Mouse (Mus musculus) limb, embryonic 11.5 days (tissue): ENCODE data around the gene Myt1. TPM values are rescaled to one million over a fixed set of nuclear protein-coding genes. Genes with fewer than 3 reads are reported as not detected.

Experiments used
- ATAC-seq: fragments of 200-750 bp; cut with Nextera tagmentation; 2 replicates; pipeline ENCODE4 v1.8.0; 2017; ENCODE audit warnings: low read depth; ENCODE audit not compliant: insufficient number of reproducible peaks, low FRiP score, low TSS enrichment
- DNase-seq: peaks from one replicate; pipeline ENCODE4 v3.0.0-alpha.2; 2015; ENCODE audit warnings: low spot score
- H3K27ac ChIP-seq: fragments of 300-500 bp; sonication (generic); replicated peaks from 2 replicates; pipeline ENCODE4 v1.5.1; 2014; ENCODE audit warnings: low read depth, mild to moderate bottlenecking, low read length
- H3K27me3 ChIP-seq: fragments of 300-500 bp; sonication (generic); 2 replicates; pipeline ENCODE4 v1.6.1; 2014; ENCODE audit warnings: mild to moderate bottlenecking, low read length, mixed read lengths; ENCODE audit not compliant: control insufficient read depth, insufficient read depth
- H3K36me3 ChIP-seq: fragments of 300-500 bp; sonication (generic); 2 replicates; pipeline ENCODE4 v1.6.1; 2014; ENCODE audit warnings: mild to moderate bottlenecking, low read length, moderate library complexity, mixed read lengths; ENCODE audit not compliant: control insufficient read depth, insufficient read depth
- H3K4me1 ChIP-seq: fragments of 300-500 bp; sonication (generic); 2 replicates; pipeline ENCODE4 v1.6.1; 2014; ENCODE audit warnings: low read length, mixed read lengths; ENCODE audit not compliant: control insufficient read depth, insufficient read depth
- H3K4me2 ChIP-seq: fragments of 300-500 bp; sonication (generic); 2 replicates; pipeline ENCODE4 v1.6.1; 2014; ENCODE audit warnings: low read depth, mild to moderate bottlenecking, moderate library complexity; ENCODE audit not compliant: severe bottlenecking
- H3K4me3 ChIP-seq: fragments of 300-500 bp; sonication (generic); 2 replicates; pipeline ENCODE4 v1.5.1; 2014; ENCODE audit warnings: low read depth, low read length
- H3K9ac ChIP-seq: fragments of 300-500 bp; sonication (generic); 2 replicates; pipeline ENCODE4 v1.6.1; 2014; ENCODE audit warnings: mild to moderate bottlenecking, low read length
- H3K9me3 ChIP-seq: fragments of 300-500 bp; sonication (generic); 2 replicates; pipeline ENCODE4 v1.6.1; 2016; ENCODE audit warnings: low read length; ENCODE audit not compliant: control insufficient read depth
- WGBS: fragments of 180-500 bp; shearing (Covaris S2); extraction: QIAGEN DNeasy Blood & Tissue Kit; methylation state at CpG from one replicate; pipeline ENCODE4 v1.1.7; 2014; 5-methylcytosine and 5-hydroxymethylcytosine counted together
- polyA plus RNA-seq: library from polyadenylated mRNA; unstranded; fragments of >200 nt; fragmentation: Nextera tagmentation; extraction: Ambion mirVana; gene quantifications from 2 replicates; pipeline ENCODE4 v1.2.1, GENCODE M21; 2014

Gene Myt1
- polyA plus RNA-seq, 1 experiment from 2014 or later = 0.08 TPM

DNA sequence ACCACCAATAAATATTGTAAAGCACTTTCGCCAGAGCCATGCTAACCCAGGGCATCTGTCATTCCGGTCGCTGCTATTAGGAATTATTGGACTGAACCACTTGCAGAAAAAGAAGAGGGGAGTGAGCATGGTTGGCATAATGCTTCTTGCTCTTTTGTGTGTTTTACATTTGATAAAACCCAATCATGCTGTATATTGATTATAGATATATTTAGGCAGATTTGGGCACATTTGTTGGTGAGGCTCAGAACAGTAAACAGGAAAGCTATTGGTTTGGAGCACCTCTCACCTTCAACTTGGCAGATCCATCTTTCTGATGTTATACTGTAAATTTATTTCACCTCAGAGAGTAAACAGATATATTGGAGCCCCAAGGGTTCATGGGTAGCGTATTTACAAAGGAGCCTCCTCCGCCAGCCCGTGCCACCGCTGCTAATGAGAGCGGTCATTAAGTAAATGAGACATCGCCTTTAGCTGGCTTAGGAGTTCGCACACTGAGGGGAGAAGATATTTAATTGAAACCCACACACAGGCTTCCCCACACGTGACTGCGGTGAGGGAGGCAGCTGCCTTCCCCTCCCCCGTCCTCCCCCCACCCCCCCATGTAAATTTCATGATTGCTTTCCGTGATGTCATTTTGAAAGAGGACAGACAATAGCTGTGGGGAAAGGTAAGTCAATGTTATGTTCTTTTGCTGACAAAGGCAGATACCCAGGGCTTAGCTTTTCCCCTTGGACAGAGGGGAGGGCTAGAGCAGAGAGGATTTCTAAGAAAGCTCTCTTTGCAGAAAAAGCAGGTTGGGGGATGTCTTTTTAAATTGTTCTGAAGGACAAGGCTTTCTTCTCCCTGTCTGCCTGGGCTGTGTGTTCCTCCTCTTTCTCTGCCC is 3.8 kb downstream of the Myt1 start:
- Histone ChIP-seq H3K36me3 (no peaks in the 10 kb centered on the region), H3K9me3 (no peaks in the 10 kb centered on the region), H3K27ac (no peak overlapping the region), H3K4me1 (0 out of 2 replicates have a peak, but pooled peaks cover 3% of the 10 kb centered on the region), H3K4me3 (no peak overlapping the region), H3K27me3 (no peaks in the 10 kb centered on the region), H3K9ac (no peak overlapping the region), H3K4me2 (no peak overlapping the region)
- ATAC-seq (no peak), DNase-seq (no peak)
- 54% methylated on average over 14 of the region's 14 CpGs for WGBS

DNA sequence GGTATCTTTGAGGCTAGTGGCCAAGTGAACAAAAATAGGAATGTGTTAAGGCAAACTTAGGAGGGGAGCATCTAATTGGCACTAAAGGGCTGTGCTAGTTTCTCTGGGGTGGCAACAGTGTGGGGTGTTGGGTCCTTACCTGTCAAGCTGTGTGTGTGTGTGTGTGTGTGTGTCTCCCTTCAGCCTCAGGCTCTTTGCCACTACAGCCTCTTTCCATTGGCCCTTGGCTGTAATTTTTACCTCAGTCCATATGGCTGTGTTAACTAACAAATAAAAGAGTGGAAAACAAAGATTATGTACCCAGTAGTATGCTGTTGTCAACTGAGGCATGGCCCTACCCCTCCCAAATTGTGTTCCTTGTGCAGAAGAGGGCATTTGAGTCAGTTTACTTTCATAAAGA is 5.3 kb downstream of the Myt1 start:
- H3K4me2 ChIP-seq = no peak overlapping the region
- H3K4me3 ChIP-seq = no peak overlapping the region
- no peaks in the 10 kb centered on the region for H3K9me3 ChIP-seq
- no peaks in the 10 kb centered on the region for H3K36me3 ChIP-seq
- DNase-seq = no peak
- H3K27ac ChIP-seq = no peak overlapping the region
- no peak for ATAC-seq
- H3K9ac ChIP-seq = no peak overlapping the region
- H3K4me1 ChIP-seq = 0 out of 2 replicates have a peak, but pooled peaks cover 3% of the 10 kb centered on the region
- H3K27me3 ChIP-seq = no peaks in the 10 kb centered on the region

DNA sequence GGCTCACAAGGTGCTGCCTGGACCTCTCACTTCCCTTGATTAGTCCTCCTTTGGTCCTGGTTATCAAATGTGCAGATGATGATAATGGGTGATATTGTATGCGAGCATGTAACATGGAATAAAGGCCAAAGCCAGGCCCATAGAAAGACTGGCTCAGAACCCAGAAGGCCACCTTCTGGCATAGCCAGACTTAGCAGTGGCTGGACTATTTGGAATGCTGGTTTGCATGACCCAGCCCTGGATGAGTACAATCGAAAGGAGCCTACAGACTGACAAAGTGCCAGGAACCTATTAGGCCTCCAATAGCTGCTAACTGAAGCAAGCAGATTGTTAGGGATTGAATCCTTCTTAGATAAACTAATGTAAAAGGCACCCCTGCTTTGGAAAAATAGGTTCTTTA is 6.3 kb downstream of the Myt1 start:
- 91% methylated on average over 2 of the region's 2 CpGs for WGBS
- DNase-seq (no peak), ATAC-seq (no peak)
- H3K9me3 ChIP-seq = no peaks in the 10 kb centered on the region
- no peaks in the 10 kb centered on the region for H3K36me3 ChIP-seq
- H3K4me3 ChIP-seq = no peak overlapping the region
- no peak overlapping the region for H3K27ac ChIP-seq
- no peaks in the 10 kb centered on the region for H3K27me3 ChIP-seq
- no peak overlapping the region for H3K9ac ChIP-seq
- H3K4me1 ChIP-seq = no peaks in the 10 kb centered on the region
- no peak overlapping the region for H3K4me2 ChIP-seq

DNA sequence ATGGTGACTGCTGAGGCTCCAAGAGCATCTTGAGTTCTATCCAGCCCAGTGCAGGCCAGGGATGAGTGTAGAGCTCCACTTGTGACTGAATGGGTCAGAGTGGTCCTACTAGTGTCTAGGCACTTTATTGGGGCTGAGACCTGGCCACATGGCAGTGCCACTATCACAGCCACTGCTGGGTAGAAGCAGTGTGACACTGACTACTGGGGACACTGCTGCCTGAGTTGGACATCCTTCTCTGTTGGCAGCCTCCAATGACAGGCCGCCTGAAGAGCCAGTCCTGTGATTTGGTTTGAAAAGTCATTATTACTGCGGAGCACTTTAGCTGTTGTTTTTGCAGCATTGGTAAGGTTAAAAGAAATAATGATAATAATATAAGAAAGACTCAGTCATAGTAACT is 10.1 kb downstream of the Myt1 start:
- no peaks in the 10 kb centered on the region for H3K4me1 ChIP-seq
- 75% methylated on average over 2 of the region's 2 CpGs for WGBS

DNA sequence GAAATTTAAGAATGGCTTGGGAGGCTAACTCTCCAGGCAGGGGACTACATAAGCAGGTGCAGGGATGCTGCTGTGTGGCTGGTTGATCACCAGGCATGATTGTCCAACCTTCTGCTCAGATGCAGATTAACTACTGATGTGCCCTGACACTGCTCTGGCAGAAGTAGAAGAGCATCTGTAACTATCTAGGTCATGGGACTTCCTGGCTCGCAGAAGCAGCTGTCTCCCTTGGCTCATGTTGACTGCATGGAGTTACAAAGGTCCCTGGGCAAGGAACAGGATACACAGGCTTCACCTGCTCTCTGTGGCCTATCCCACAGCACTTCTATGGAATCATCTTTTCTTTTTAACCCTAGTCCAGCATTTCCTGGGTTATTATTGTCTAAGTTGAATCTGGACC is 12.7 kb downstream of the Myt1 start:
- Histone ChIP-seq H3K9ac (no peak overlapping the region), H3K4me1 (no peaks in the 10 kb centered on the region), H3K4me2 (no peak overlapping the region), H3K4me3 (no peak overlapping the region), H3K27me3 (no peaks in the 10 kb centered on the region), H3K36me3 (no peaks in the 10 kb centered on the region), H3K9me3 (no peaks in the 10 kb centered on the region), H3K27ac (no peak overlapping the region)
- 84% methylated on average over 1 of the region's 1 CpGs for WGBS
- DNase-seq (no peak), ATAC-seq (no peak)

More for the DNA sequence above, 10.1 kb downstream of the Myt1 start:
- DNase-seq (no peak), ATAC-seq (no peak)
- H3K36me3 ChIP-seq = no peaks in the 10 kb centered on the region
- H3K27ac ChIP-seq = no peak overlapping the region
- H3K4me3 ChIP-seq = no peak overlapping the region
- H3K4me2 ChIP-seq = no peak overlapping the region
- H3K9me3 ChIP-seq = no peaks in the 10 kb centered on the region
- no peak overlapping the region for H3K9ac ChIP-seq
- no peaks in the 10 kb centered on the region for H3K27me3 ChIP-seq

DNA sequence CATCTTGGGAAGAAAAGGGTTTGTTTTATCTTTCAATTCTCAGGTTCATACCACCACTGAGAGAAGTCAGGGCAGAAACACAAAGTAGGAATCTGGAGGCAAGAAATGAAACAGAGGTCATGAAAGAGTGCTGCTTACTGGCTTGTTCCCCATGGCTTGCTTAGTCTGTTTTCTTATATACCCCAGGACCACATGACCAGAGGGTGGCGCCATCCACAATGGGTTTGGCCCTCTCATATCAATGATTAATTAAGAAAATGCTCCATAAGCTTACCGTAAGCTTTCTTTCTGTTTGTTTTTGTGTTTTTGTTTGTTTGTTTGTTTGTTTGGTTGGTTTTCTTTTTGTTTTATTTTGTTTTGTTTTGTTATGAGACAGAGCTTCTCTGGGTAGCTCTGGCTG is 14.6 kb downstream of the Myt1 start:
- H3K36me3 ChIP-seq = no peaks in the 10 kb centered on the region
- H3K4me1 ChIP-seq = no peaks in the 10 kb centered on the region
- no peaks in the 10 kb centered on the region for H3K27me3 ChIP-seq
- no peak overlapping the region for H3K4me2 ChIP-seq
- 52% methylated on average over 2 of the region's 2 CpGs for WGBS
- no peaks in the 10 kb centered on the region for H3K9me3 ChIP-seq
- no peak overlapping the region for H3K9ac ChIP-seq
- H3K27ac ChIP-seq = no peak overlapping the region
- no peak for ATAC-seq
- no peak overlapping the region for H3K4me3 ChIP-seq
- no peak for DNase-seq

DNA sequence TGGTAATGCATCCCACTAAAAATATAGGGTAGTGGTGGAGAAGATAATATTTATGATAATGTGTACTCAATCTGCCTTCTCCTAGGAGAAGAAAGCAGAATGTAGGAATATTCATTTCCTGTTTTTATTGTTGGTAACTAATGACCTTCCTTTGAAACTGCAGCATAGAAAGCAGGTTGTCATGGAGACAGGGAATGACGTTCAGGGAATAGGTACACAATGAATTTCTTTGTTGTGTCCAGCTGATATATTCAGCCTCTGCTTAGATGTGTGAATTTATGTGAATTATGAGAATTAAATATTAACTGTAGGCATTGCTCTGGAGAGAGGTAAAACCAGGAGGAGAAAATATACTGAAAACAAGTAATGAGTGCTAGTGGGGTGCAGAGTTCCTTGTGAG is 18.3 kb downstream of the Myt1 start:
- WGBS = 46% methylated on average over 1 of the region's 1 CpGs
- H3K4me2 ChIP-seq = no peak overlapping the region
- H3K4me1 ChIP-seq = no peaks in the 10 kb centered on the region
- H3K27ac ChIP-seq = no peak overlapping the region
- H3K36me3 ChIP-seq = no peaks in the 10 kb centered on the region
- no peaks in the 10 kb centered on the region for H3K27me3 ChIP-seq
- DNase-seq = no peak
- no peak overlapping the region for H3K9ac ChIP-seq
- no peaks in the 10 kb centered on the region for H3K9me3 ChIP-seq
- ATAC-seq = no peak
- no peak overlapping the region for H3K4me3 ChIP-seq

DNA sequence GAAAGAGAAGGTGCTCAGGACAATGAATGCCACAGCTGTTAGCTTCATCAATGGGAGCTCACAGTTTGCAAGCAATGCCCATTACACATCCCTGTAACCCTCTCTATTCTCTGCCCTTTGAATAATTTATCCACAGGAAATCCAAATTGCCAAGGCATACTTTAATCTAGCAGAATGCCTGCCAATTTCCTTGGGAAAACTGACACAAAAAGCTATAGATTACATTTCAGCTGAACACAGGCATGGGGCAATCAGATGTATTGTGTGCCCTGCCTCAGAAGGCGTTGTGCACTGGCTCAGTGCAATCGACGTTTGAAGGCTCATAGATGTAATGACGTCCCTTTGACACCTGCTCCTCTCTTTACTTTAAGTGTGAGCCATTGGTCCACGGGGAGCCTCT is 24.7 kb downstream of the Myt1 start:
- H3K9ac ChIP-seq = no peak overlapping the region
- DNase-seq (no peak), ATAC-seq (no peak)
- H3K4me3 ChIP-seq = no peak overlapping the region
- H3K9me3 ChIP-seq = no peaks in the 10 kb centered on the region
- H3K27me3 ChIP-seq = no peaks in the 10 kb centered on the region
- H3K36me3 ChIP-seq = no peaks in the 10 kb centered on the region
- 70% methylated on average over 5 of the region's 5 CpGs for WGBS
- no peak overlapping the region for H3K27ac ChIP-seq
- H3K4me1 ChIP-seq = no peaks in the 10 kb centered on the region
- H3K4me2 ChIP-seq = no peak overlapping the region

DNA sequence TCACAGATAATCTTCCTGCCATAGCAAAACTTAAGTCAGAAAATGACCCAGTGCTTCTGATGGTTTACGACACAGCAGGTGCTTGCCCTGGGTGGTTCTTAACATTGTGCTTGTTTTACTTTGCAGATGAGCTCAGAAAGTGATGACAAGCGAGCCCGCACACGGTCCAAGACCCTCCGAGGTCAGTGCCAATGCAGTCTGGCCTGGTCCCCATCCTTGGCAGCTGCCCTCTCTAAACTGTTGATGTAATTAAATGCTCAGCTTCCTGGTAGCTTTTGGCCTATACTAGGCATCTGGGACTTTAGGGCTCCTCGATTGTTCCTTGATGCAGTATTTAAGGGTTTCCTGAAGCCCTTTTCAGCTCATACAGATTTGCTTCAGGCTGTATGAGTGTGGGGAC is 26.3 kb downstream of the Myt1 start:
- no peak overlapping the region for H3K9ac ChIP-seq
- no peaks in the 10 kb centered on the region for H3K36me3 ChIP-seq
- no peaks in the 10 kb centered on the region for H3K9me3 ChIP-seq
- WGBS = 85% methylated on average over 6 of the region's 6 CpGs
- H3K4me2 ChIP-seq = no peak overlapping the region
- H3K4me1 ChIP-seq = no peaks in the 10 kb centered on the region
- no peak overlapping the region for H3K27ac ChIP-seq
- H3K4me3 ChIP-seq = no peak overlapping the region
- ATAC-seq (no peak), DNase-seq (no peak)
- no peaks in the 10 kb centered on the region for H3K27me3 ChIP-seq
